Mouse (Mus musculus) WW6 (cell line): ENCODE data around the gene Gsta1.
"Not testable (repeated sequence)": the region's sequence is repeated elsewhere in the genome, so short reads cannot be mapped to it uniquely, and the experiment has no call there.

Source experiments
- DNase-seq: peaks from one replicate; pipeline ENCODE4 v3.0.0-alpha.2; 2013; ENCODE audit warnings: low read depth, low spot score

Gsta1 gene

DNA sequence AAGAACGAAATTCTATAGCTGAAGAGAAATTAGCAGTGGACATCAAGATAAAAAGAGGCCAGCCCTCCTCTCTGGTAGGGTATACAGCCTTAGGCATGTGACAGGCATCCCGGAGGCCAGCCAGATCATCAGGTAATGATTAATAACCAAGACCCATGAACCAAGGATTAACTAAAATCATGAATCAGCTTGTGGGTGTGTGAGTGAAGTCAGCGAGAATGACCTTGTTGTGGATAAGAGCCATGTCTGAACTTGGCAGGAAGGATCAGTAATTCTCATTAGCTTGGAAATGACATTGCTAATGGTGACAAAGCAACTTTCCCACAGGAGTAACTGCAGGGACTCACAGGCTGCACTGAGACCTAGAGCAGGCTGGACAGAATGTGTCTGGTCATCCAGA, 798 bp upstream of the Gsta1 start:
- not testable (repeated sequence) for DNase-seq

DNA sequence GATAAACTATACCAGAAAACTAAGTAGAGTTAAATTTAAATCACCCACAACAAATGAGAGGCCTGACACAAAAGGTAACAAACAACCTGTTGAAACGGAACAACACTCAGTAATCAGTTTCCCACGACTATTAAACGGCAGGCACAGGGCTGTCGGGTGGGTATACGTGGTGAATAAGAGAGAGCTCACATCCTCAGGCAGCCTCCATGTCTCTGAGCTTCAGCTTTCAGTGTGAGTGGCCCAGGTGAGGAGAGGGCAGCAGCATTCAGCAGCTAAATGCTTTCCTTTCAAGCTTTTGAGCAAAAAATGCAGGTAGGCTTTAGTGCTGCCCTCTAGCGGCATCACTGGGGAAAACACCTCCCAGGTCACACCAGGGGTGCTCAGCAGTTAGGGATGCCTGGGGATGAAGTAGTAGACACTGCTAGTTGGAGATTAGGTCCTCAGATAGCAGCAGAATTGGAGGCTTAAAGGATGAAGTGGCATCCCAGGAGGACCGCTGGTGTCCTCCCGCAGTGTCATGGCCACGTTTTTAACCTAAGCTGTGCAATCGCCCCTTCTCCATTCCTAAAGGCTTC, 2.8 kb downstream of the Gsta1 start:
- not testable (repeated sequence) for DNase-seq

- not testable (repeated sequence) for DNase-seq
Observed at GRCm38 (mm10) chr9:78255683-78256470, 25.4 kb downstream of the Gsta1 start.

- not testable (repeated sequence) for DNase-seq
Observed at GRCm38 (mm10) chr9:78256914-78257313, 26.5 kb downstream of the Gsta1 start, which contains the start of gene Gm3776. TSS of gene Gm3776 (plus strand) at chr9:78257129.

- DNase-seq = not testable (repeated sequence)
Observed at GRCm38 (mm10) chr9:78259688-78260087, 29.2 kb downstream of the Gsta1 start.

- not testable (repeated sequence) for DNase-seq
Observed at GRCm38 (mm10) chr9:78270945-78271344, 40.5 kb downstream of the Gsta1 start.

- DNase-seq = not testable (repeated sequence)
Observed at GRCm38 (mm10) chr9:78282002-78282711, 51.7 kb downstream of the Gsta1 start.

DNA sequence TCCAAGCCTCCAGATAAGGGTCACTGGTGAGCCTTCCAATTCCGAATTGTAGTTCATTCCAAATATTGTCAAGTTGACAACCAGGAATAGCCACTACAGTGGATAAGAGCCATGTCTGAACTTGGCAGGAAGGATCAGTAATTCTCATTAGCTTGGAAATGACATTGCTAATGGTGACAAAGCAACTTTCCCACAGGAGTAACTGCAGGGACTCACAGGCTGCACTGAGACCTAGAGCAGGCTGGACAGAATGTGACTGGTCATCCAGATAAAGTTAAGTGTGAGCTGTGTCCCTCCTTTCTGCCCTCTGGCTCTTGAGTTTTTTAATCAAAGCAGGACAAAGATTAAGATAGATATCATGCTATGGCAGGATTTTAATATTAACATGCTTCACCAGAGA, 58.6 kb downstream of the Gsta1 start:
- not testable (repeated sequence) for DNase-seq

GRCm38 (mm10) chr9:78289723-78290122, 59.3 kb downstream of the Gsta1 start, which contains the start of gene Gm10639:
TSS of gene Gm10639 (plus strand) at chr9:78289923.
- DNase-seq = not testable (repeated sequence)
